ENCODE assay signal across 9 mouse cellular contexts in genomic region chr13:96983251-96984126, GRCm38 (mm10). TPM values are rescaled to one million over a fixed set of nuclear protein-coding genes. Genes with fewer than 3 reads are reported as not detected.
DNase-seq lines count a peak whose midpoint lies in the region; ATAC-seq lines count a peak whose summit lies in the region.
"Had no signal": no experiment of that assay in that cellular context is flagged by ENCODE, and none has a peak within 500 bp of the region (broad histone marks: within the 10 kb centered on the region; RNA-seq: fewer than 3 reads in every experiment).

No protein-coding gene starts in this region.

- DNase-seq in CD4-positive, CD25-positive, alpha-beta regulatory T cell, adult 2 months (ENCODE audit: low read depth, low spot score), result peak; percentile 40
- no peak for DNase-seq in liver, embryonic 13.5 days
- DNase-seq in left cerebral cortex, postnatal 36 days (ENCODE audit: low spot score in 2 of 2), result no peak
- DNase-seq in forebrain, embryonic 14.5 days (ENCODE audit: low spot score), result no peak
- no peak for DNase-seq in urinary bladder, adult 2 months (ENCODE audit: low spot score)

- H3K4me1 ChIP-seq in erythroblast, embryonic 14.5 days (ENCODE audit: control insufficient read depth), result peaks cover 4% of the 10 kb centered on the region
- H3K4me1 ChIP-seq in liver, embryonic 13.5 days (replicated peaks), result peaks cover 38% of the 10 kb centered on the region
- H3K4me1 ChIP-seq in forebrain, embryonic 14.5 days (ENCODE audit: control insufficient read depth, insufficient read depth, low read length), result no peaks in the 10 kb centered on the region

- peak overlapping the region; percentile 84 for H3K27ac ChIP-seq in liver, embryonic 13.5 days
- H3K27ac ChIP-seq in forebrain, embryonic 14.5 days (ENCODE audit: low read depth, low read length), result no peak overlapping the region

- ATAC-seq in erythroblast, adult 5-6 weeks (replicated peaks; ENCODE audit: low FRiP score, poor library complexity, severe bottlenecking), result no peak
- peak; percentile 56 for ATAC-seq in inflammation-experienced regulatory T-cells, adult 6 months
- peak; percentile 67 for ATAC-seq in liver, embryonic 13.5 days (ENCODE audit: low read depth)
- ATAC-seq in forebrain, embryonic 14.5 days, result no peak

- peaks cover 53% of the 10 kb centered on the region for H3K27me3 ChIP-seq in erythroblast, embryonic 14.5 days (ENCODE audit: control insufficient read depth)
- peaks cover 46% of the 10 kb centered on the region for H3K27me3 ChIP-seq in liver, embryonic 13.5 days
- no peaks in the 10 kb centered on the region for H3K27me3 ChIP-seq in forebrain, embryonic 14.5 days (replicated peaks; ENCODE audit: control insufficient read depth, insufficient read depth, low read length)

- H3K9ac ChIP-seq in liver, embryonic 13.5 days, result peak overlapping the region; percentile 22; the same call in 1 of the 2 replicates
- no peak overlapping the region for H3K9ac ChIP-seq in forebrain, embryonic 14.5 days (ENCODE audit: low read length)

- H3K9me3 ChIP-seq in erythroblast, embryonic 14.5 days (ENCODE audit: control insufficient read depth, low read length), result no peaks in the 10 kb centered on the region
- no peaks in the 10 kb centered on the region for H3K9me3 ChIP-seq in liver, embryonic 13.5 days (replicated peaks)
- no peaks in the 10 kb centered on the region for H3K9me3 ChIP-seq in forebrain, embryonic 14.5 days (replicated peaks; ENCODE audit: control insufficient read depth, low read length)

- peak overlapping the region; percentile 51 for H3K4me2 ChIP-seq in liver, embryonic 13.5 days
- no peak overlapping the region for H3K4me2 ChIP-seq in forebrain, embryonic 14.5 days (ENCODE audit: low read length)

- intact Hi-C loops in left cerebral cortex, postnatal 36 days (cut with DNase I), result no loop called here

- no peaks in the 10 kb centered on the region for H3K36me3 ChIP-seq in erythroblast, embryonic 14.5 days (ENCODE audit: control insufficient read depth)
- H3K36me3 ChIP-seq in liver, embryonic 13.5 days, result no peaks in the 10 kb centered on the region
- H3K36me3 ChIP-seq in forebrain, embryonic 14.5 days (ENCODE audit: control insufficient read depth, insufficient read depth, low read length), result no peaks in the 10 kb centered on the region

- 8% methylated on average over 26 of the region's 26 CpGs for WGBS in liver, embryonic 13.5 days (ENCODE audit: insufficient replicate concordance)
- WGBS in forebrain, embryonic 14.5 days, result 61% methylated on average over 26 of the region's 26 CpGs

- H3K4me3 ChIP-seq in erythroblast, embryonic 14.5 days (replicated peaks), result peak overlapping the region; percentile 33
- H3K4me3 ChIP-seq in liver, embryonic 13.5 days (replicated peaks), result peak overlapping the region; percentile 22
- no peak overlapping the region for H3K4me3 ChIP-seq in forebrain, embryonic 14.5 days (ENCODE audit: low read depth, low read length)

RNA-seq across cellular contexts. Expression of gene 1700029F12Rik, which starts 50.7 kb away (rescaled TPM):
- polyA plus RNA-seq in erythroblast, embryonic 14.5 days (2012), result not detected in 2 replicates
- total RNA-seq in erythroblast, adult 5-6 weeks (2015; ENCODE audit: low replicate concordance), result not detected in 2 replicates
- total RNA-seq in erythroblast, adult 5-6 weeks (2017; ENCODE audit: low replicate concordance), result not detected in 2 replicates
- polyA plus RNA-seq in inflammation-experienced regulatory T-cells, adult 6 months (2017; shearing (Covaris generic)), result not detected
- polyA plus RNA-seq in liver, embryonic 13.5 days (2015; fragmentation: Nextera tagmentation; extraction: Ambion mirVana), result not detected in 2 replicates
- not detected for total RNA-seq in left cerebral cortex, postnatal 36 days (2021)
- not detected in 2 replicates for polyA plus RNA-seq in forebrain, embryonic 14.5 days (2014; fragmentation: Nextera tagmentation; extraction: Ambion mirVana)
- 0.06 and 0.13 TPM in 2 replicates for polyA plus RNA-seq in urinary bladder, adult 2 months (2012; rRNA removed)
- polyA plus RNA-seq: large intestine, adult 2 months had no signal

RNA-seq across cellular contexts. Expression of gene Gcnt4, which starts 59.0 kb away (rescaled TPM):
- not detected in 2 replicates for polyA plus RNA-seq in erythroblast, embryonic 14.5 days (2012)
- not detected in 2 replicates for total RNA-seq in erythroblast, adult 5-6 weeks (2015; ENCODE audit: low replicate concordance)
- total RNA-seq in erythroblast, adult 5-6 weeks (2017; ENCODE audit: low replicate concordance), result not detected in 2 replicates
- polyA plus RNA-seq in inflammation-experienced regulatory T-cells, adult 6 months (2017; shearing (Covaris generic)), result under 1 TPM in 1 of 3 experiments, not detected in 2; 0.09 TPM
- 0.54 and 0.88 TPM in 2 replicates for polyA plus RNA-seq in liver, embryonic 13.5 days (2015; fragmentation: Nextera tagmentation; extraction: Ambion mirVana)
- total RNA-seq in left cerebral cortex, postnatal 36 days (2021), result 10 to 100 TPM in 1 of 2 experiments, 1 to 10 TPM in 1; 9.0 to 14.2 TPM
- 0.04 and 0.08 TPM in 2 replicates for polyA plus RNA-seq in forebrain, embryonic 14.5 days (2014; fragmentation: Nextera tagmentation; extraction: Ambion mirVana)
- polyA plus RNA-seq in urinary bladder, adult 2 months (2012; rRNA removed), result 0.39 and 0.49 TPM in 2 replicates

Comparison
In these comparisons a context has a peak if more than half of its experiments do, and no peak if none do; other contexts are left out.
1. ATAC-seq: peak in inflammation-experienced regulatory T-cells, adult 6 months (single experiment) and liver, embryonic 13.5 days (single experiment); none in erythroblast, adult 5-6 weeks (single experiment) and forebrain, embryonic 14.5 days (single experiment).